Mouse (Mus musculus): Measurements from ENCODE around the gene Slc25a41.

DNA sequence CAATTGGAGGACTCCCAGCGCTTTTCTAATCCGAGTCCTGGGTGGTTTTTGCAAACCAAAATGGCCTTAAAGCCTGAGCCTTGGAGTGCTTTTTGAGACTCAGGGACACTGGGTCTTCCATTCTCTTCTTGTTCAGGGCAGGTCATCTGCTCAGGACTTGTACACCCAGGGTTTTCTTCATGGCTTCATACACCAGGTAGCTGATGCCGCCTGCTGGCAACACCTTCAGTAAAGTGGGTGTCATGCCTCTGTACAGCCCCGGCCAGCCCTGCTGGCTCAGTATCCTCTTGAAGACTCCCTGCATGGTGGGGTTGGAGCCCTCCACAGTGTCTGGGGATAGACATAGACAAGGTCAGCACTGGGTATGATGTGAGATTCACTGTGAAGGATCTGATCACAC, 8.6 kb downstream of the Slc25a41 start:
- TF ChIP-seq POLR2A (IDR thresholded peaks at IDR 0.05; ENCODE audit: low read depth, low read length): no peak
- TF ChIP-seq CTCF (IDR thresholded peaks at IDR 0.05; ENCODE audit: extremely low read depth, insufficient read length, insufficient replicate concordance, low read depth, low read length): no peak
